Mouse (Mus musculus): ENCODE results near the gene Adk. TPM values are rescaled to one million over a fixed set of nuclear protein-coding genes. Genes with fewer than 3 reads are reported as not detected.

Gene Adk
- total and polyA plus RNA-seq, 3 experiments: 69.0 to 479 (median 102) TPM

GRCm38 (mm10) chr14:21165706-21166105 is 113.3 kb downstream of the Adk start:
- Histone ChIP-seq H3K79me2 (ENCODE audit: control insufficient read depth, insufficient read depth, low read length, poor library complexity) (no peaks in the 10 kb centered on the region), H3K36me3 (ENCODE audit: control insufficient read depth in 1 of 2, insufficient read depth in 2 of 2, low read length in 2 of 2) (no peaks in the 10 kb centered on the region), H3K4me3 (ENCODE audit: control insufficient read depth in 1 of 2, insufficient read depth in 1 of 2, low read depth in 2 of 2, low read length in 2 of 2) (no peak overlapping the region), H3K27me3 (ENCODE audit: control insufficient read depth in 1 of 2, insufficient read depth in 2 of 2, low read length in 2 of 2) (no peaks in the 10 kb centered on the region), H3K27ac (ENCODE audit: control insufficient read depth, low read depth, low read length) (no peak overlapping the region), H3K9me3 (replicated peaks; ENCODE audit: insufficient read depth, low read length) (no peaks in the 10 kb centered on the region), H3K4me1 (ENCODE audit: control insufficient read depth in 1 of 2, insufficient read depth in 2 of 2, low read length in 2 of 2) (no peaks in the 10 kb centered on the region), H3K9ac (ENCODE audit: control insufficient read depth, low read depth, low read length, poor library complexity, severe bottlenecking) (no peak overlapping the region)
- TF ChIP-seq TBP (IDR thresholded peaks at IDR 0.05; ENCODE audit: low read depth, low read length): no peak
- no peak for TF ChIP-seq TCF12 (IDR thresholded peaks at IDR 0.05; ENCODE audit: low read depth, low read length)
- no peak for TF ChIP-seq ELF1 (IDR thresholded peaks at IDR 0.05; ENCODE audit: low read depth, low read length)
- no peak for TF ChIP-seq TAL1 (IDR thresholded peaks at IDR 0.05; ENCODE audit: low read length)
- no peak for TF ChIP-seq MYB (IDR thresholded peaks at IDR 0.05; ENCODE audit: low read depth, low read length)
- no peak for TF ChIP-seq SMC3 (IDR thresholded peaks at IDR 0.05; ENCODE audit: low read depth, low read length)
- no peak for TF ChIP-seq MEF2A (IDR thresholded peaks at IDR 0.05; ENCODE audit: extremely low read depth, insufficient replicate concordance, low read depth, low read length, poor library complexity, severe bottlenecking)
- no peak for TF ChIP-seq E2F4 (IDR thresholded peaks at IDR 0.05; ENCODE audit: borderline replicate concordance, low read depth, low read length)
- no peak for TF ChIP-seq KAT2A (conservative IDR thresholded peaks at IDR 0.05; ENCODE audit: low read depth, low read length)
- no peak for TF ChIP-seq USF1 (IDR thresholded peaks at IDR 0.05; ENCODE audit: low read depth, low read length)
- no peak for TF ChIP-seq MAFK (IDR thresholded peaks at IDR 0.05; ENCODE audit: borderline replicate concordance, low read depth, low read length)
- DNase-seq (ENCODE audit: low read depth, low spot score): no peak

- DNase-seq (ENCODE audit: low read depth, low spot score): no peak
- no peak for TF ChIP-seq SIN3A (IDR thresholded peaks at IDR 0.05; ENCODE audit: low read length)
- no peak for TF ChIP-seq UBTF (IDR thresholded peaks at IDR 0.05; ENCODE audit: borderline replicate concordance, insufficient read depth, low read depth, low read length)
- no peak for TF ChIP-seq MAX (IDR thresholded peaks at IDR 0.05; ENCODE audit: low read length)
- TF ChIP-seq BHLHE40 (IDR thresholded peaks at IDR 0.05; ENCODE audit: borderline replicate concordance, low read depth, low read length): no peak
- TF ChIP-seq MYC (IDR thresholded peaks at IDR 0.05; ENCODE audit: low read depth, low read length): no peak
- no peak for TF ChIP-seq JUND (IDR thresholded peaks at IDR 0.05; ENCODE audit: low read depth, low read length)
- no peak for TF ChIP-seq RAD21 (IDR thresholded peaks at IDR 0.05; ENCODE audit: low read depth, low read length)
- H3K36me3 ChIP-seq (ENCODE audit: control insufficient read depth in 1 of 2, insufficient read depth in 2 of 2, low read length in 2 of 2): no peaks in the 10 kb centered on the region
- no peaks in the 10 kb centered on the region for H3K79me2 ChIP-seq (ENCODE audit: control insufficient read depth, insufficient read depth, low read length, poor library complexity)
- H3K9me3 ChIP-seq (replicated peaks; ENCODE audit: insufficient read depth, low read length): no peaks in the 10 kb centered on the region
- H3K27ac ChIP-seq (ENCODE audit: control insufficient read depth, low read depth, low read length): no peak overlapping the region
- H3K27me3 ChIP-seq (ENCODE audit: control insufficient read depth in 1 of 2, insufficient read depth in 2 of 2, low read length in 2 of 2): no peaks in the 10 kb centered on the region
- no peak overlapping the region for H3K9ac ChIP-seq (ENCODE audit: control insufficient read depth, low read depth, low read length, poor library complexity, severe bottlenecking)
- no peak overlapping the region for H3K4me3 ChIP-seq (ENCODE audit: control insufficient read depth in 1 of 2, insufficient read depth in 1 of 2, low read depth in 2 of 2, low read length in 2 of 2)
- no peaks in the 10 kb centered on the region for H3K4me1 ChIP-seq (ENCODE audit: control insufficient read depth in 1 of 2, insufficient read depth in 2 of 2, low read length in 2 of 2)
Observed at GRCm38 (mm10) chr14:21166114-21166513, 113.7 kb downstream of the Adk start.
